Mouse (Mus musculus): Measurements from ENCODE around the gene Elovl7. TPM values are rescaled to one million over a fixed set of nuclear protein-coding genes. Genes with fewer than 3 reads are reported as not detected.

Elovl7 gene
- polyA plus RNA-seq, 1 experiment from 2014 or later: 2.0 TPM

DNA sequence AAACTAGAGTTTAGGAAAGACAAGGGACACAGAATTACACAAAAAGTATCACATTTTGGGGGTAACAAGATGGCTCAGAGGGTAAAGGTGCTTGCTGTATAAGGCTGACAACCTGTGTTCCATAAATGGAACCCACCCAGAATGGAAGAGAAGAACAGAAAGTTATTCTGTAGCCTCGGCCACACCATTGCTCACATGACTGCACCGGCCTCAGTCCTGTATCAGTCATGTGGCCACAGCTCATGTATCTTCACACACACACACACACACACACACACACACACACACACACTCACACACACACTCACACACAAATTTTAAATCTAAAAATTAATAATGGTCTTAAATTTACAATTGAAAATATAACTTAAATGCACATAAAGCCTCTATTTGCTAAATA, 6.8 kb upstream of the Elovl7 start:
- H3K4me1 ChIP-seq: no peaks in the 10 kb centered on the region
- ATAC-seq (ENCODE audit: low FRiP score): no peak
- no peaks in the 10 kb centered on the region for H3K9me3 ChIP-seq (replicated peaks)
- H3K4me3 ChIP-seq (replicated peaks): no peak overlapping the region
- 93% methylated on average over 2 of the region's 2 CpGs for WGBS
- no peak overlapping the region for H3K9ac ChIP-seq (replicated peaks)
- no peaks in the 10 kb centered on the region for H3K36me3 ChIP-seq
- H3K4me2 ChIP-seq: no peak overlapping the region
- H3K27ac ChIP-seq (replicated peaks): no peak overlapping the region
- H3K27me3 ChIP-seq (replicated peaks): peaks cover 2% of the 10 kb centered on the region; the same call in 1 of the 2 replicates

DNA sequence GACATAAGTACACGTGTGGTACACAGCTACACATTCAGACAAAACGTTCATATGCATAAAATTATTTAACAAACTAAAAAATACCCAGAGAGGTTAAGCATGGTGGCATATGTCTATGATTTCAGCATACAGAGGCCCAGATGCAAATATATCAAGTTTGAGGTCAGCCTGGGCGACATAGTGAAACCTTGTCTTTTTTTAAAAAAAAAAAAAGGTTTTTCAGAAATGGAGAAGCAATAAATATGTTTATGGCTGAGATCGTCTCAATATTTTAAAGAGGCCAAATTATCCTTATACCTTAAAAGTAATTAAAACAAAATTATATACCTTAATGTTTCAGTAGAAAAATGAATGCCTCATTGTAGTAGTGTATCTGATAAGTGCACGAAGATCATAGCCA, 6.1 kb upstream of the Elovl7 start:
- Histone ChIP-seq H3K4me2 (no peak overlapping the region), H3K4me3 (replicated peaks) (no peak overlapping the region), H3K27me3 (replicated peaks) (peaks cover 5% of the 10 kb centered on the region), H3K36me3 (no peaks in the 10 kb centered on the region), H3K4me1 (no peaks in the 10 kb centered on the region), H3K9me3 (replicated peaks) (no peaks in the 10 kb centered on the region), H3K27ac (replicated peaks) (no peak overlapping the region), H3K9ac (replicated peaks) (no peak overlapping the region)
- 67% methylated on average over 5 of the region's 5 CpGs for WGBS
- no peak for ATAC-seq (ENCODE audit: low FRiP score)

DNA sequence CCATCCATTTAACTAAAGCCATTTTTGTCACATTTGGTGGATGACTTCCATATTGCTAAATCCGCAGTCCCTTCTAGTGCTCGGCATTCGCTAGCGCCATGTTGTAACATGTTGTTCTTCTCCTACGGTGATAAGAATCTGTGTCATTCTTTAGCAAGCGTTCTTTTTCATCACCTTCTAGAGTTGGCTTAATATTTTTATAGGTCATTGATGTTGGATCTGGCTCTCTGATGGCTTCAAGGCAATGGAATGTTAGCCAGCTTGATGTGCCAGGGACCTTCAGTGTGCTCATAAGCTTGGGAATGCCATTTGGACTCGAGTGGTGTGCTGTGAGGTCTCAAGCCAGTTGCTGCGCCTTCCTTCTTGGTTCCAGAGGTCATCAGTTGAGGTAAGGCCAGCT, 3.2 kb upstream of the Elovl7 start:
- no peak for ATAC-seq (ENCODE audit: low FRiP score)
- Histone ChIP-seq H3K36me3 (no peaks in the 10 kb centered on the region), H3K9ac (replicated peaks) (no peak overlapping the region), H3K4me1 (0 out of 2 replicates have a peak, but pooled peaks cover 8% of the 10 kb centered on the region), H3K27me3 (replicated peaks) (peaks cover 23% of the 10 kb centered on the region), H3K4me2 (no peak overlapping the region), H3K27ac (replicated peaks) (no peak overlapping the region), H3K4me3 (replicated peaks) (no peak overlapping the region), H3K9me3 (replicated peaks) (no peaks in the 10 kb centered on the region)
- 92% methylated on average over 8 of the region's 8 CpGs for WGBS

DNA sequence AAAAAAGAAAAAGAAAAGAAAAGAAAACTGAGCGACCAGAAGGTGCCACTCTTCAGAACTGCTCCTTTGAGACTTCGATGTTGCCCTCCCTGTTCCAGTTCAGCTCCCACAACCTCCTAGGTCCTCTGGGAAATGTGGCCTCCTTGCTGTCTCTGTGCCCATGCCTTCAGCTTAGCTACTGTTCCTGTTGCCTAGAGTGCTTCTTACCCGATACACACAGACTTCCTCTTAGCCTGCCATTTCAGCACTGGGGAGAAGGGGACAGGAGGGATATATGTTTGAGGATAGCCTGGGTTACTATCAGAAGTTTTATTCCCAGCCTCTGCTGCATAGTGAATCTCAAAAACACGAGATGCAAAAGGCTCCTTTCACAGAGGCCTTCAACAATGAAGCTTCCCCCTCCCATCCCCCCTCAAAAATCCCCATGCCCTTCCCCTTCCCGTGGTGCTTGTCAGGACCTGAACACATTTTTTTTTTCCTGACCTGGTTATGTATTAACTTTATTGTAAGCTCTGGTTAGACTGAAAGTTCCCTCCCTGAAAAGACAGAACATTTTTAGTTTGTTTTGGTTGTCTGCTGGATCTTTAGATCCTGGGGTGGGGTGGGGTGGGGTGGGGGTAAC, 1.7 kb upstream of the Elovl7 start:
- no peak overlapping the region for H3K4me3 ChIP-seq (replicated peaks)
- H3K4me1 ChIP-seq: 0 out of 2 replicates have a peak, but pooled peaks cover 8% of the 10 kb centered on the region
- no peak overlapping the region for H3K27ac ChIP-seq (replicated peaks)
- H3K9me3 ChIP-seq (replicated peaks): no peaks in the 10 kb centered on the region
- H3K36me3 ChIP-seq: no peaks in the 10 kb centered on the region
- ATAC-seq (ENCODE audit: low FRiP score): no peak
- no peak overlapping the region for H3K9ac ChIP-seq (replicated peaks)
- 41% methylated on average over 5 of the region's 5 CpGs for WGBS
- no peak overlapping the region for H3K4me2 ChIP-seq
- H3K27me3 ChIP-seq (replicated peaks): peaks cover 29% of the 10 kb centered on the region

DNA sequence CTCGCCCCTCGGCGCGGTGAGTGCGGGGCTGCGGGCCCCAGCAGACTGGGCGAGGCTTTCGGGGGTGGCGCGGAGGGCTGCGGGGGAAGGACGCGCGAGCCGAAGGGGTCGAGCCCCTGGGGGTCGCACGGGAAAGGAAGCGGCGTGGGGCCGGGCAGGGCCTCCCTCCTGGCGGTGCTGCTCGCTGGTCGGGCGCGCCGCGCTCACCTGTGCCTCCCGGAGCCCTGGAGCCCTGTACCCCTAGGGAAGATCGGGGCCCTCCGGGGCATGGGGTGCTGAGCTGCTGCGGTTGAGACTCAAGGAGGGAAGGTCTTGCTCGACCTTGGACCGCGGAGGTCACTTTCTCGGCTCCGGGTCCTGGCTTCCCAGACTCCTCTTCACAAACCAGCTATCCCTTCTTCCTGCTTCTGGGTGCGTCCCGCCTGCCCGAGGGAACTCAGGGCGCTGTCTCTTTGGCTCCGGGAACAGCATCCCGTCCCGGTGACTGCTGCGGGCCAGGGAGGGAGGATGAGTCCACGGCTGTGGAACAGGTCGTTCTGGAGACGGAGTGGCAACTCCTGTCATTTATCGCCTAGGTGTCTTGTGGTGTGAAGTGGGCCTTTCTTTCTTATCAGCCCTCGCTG, 392 bp downstream of the Elovl7 start:
- Histone ChIP-seq H3K4me3 (replicated peaks) (peak overlapping the region; percentile 73), H3K9ac (replicated peaks) (peak overlapping the region; percentile 64), H3K4me1 (0 out of 2 replicates have a peak, but pooled peaks cover 8% of the 10 kb centered on the region), H3K27ac (replicated peaks) (no peak overlapping the region), H3K9me3 (replicated peaks) (no peaks in the 10 kb centered on the region), H3K27me3 (replicated peaks) (peaks cover 32% of the 10 kb centered on the region), H3K4me2 (peak overlapping the region; percentile 100), H3K36me3 (no peaks in the 10 kb centered on the region)
- ATAC-seq (ENCODE audit: low FRiP score): peak; percentile 77
- WGBS: under 1% methylated on average over 48 of the region's 50 CpGs

DNA sequence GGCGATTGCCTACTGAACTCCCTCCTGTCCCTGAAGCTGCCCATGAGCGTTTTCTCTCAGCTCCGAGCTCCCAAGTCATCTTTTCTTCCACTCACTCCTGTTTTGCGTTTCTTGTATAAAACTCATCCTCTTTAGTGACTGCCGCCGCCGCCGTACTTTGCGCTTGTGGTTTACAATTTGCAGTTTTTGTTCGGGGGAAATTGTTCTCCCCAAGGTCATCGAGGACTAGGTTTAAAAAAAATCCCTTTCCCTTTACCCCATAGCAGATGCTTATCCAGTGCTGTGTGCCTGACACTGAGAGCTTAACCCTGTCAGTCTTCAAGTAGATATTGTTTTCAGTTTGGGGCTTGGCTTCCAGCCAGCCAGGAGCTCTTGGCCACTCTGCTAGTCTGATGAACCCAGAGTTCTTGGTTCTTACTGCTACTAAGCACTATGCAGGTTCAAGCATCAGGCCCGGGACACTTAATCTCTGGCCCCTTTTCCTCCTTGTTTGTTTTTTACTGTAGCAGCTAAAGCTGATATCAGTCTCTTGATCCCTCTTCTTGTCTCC, 1.1 kb downstream of the Elovl7 start:
- peak overlapping the region; percentile 64; the same call in 1 of the 2 replicates for H3K9ac ChIP-seq (replicated peaks)
- 5% methylated on average over 12 of the region's 12 CpGs for WGBS
- no peak overlapping the region for H3K27ac ChIP-seq (replicated peaks)
- H3K4me1 ChIP-seq: 0 out of 2 replicates have a peak, but pooled peaks cover 8% of the 10 kb centered on the region
- no peak for ATAC-seq (ENCODE audit: low FRiP score)
- no peaks in the 10 kb centered on the region for H3K9me3 ChIP-seq (replicated peaks)
- no peaks in the 10 kb centered on the region for H3K36me3 ChIP-seq
- H3K4me2 ChIP-seq: peak overlapping the region; percentile 100
- peaks cover 32% of the 10 kb centered on the region for H3K27me3 ChIP-seq (replicated peaks)
- H3K4me3 ChIP-seq (replicated peaks): peak overlapping the region; percentile 73

DNA sequence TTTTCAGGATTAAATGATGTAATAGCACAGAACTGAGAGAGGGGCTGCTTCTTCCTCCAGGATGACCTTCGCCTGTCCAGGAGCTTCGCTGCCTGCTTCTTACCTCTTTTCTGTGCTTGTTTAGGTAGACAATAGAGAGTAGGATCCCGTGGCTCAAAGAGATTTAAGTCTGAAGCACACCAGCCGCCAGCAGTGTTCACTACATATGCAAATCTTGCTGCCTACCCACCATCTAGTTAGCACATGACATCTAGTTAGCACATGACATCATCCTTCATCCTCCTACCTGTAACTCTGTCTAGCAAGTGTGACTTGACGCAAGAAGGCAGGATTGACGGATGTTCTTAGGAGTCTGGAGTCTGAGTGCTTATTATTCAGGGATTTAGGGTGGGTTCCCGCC, 5.6 kb downstream of the Elovl7 start:
- 75% methylated on average over 7 of the region's 7 CpGs for WGBS
- Histone ChIP-seq H3K36me3 (no peaks in the 10 kb centered on the region), H3K4me1 (0 out of 2 replicates have a peak, but pooled peaks cover 4% of the 10 kb centered on the region), H3K27me3 (replicated peaks) (peaks cover 16% of the 10 kb centered on the region), H3K27ac (replicated peaks) (no peak overlapping the region), H3K9ac (replicated peaks) (no peak overlapping the region), H3K4me2 (no peak overlapping the region), H3K9me3 (replicated peaks) (no peaks in the 10 kb centered on the region), H3K4me3 (replicated peaks) (no peak overlapping the region)
- ATAC-seq (ENCODE audit: low FRiP score): no peak

DNA sequence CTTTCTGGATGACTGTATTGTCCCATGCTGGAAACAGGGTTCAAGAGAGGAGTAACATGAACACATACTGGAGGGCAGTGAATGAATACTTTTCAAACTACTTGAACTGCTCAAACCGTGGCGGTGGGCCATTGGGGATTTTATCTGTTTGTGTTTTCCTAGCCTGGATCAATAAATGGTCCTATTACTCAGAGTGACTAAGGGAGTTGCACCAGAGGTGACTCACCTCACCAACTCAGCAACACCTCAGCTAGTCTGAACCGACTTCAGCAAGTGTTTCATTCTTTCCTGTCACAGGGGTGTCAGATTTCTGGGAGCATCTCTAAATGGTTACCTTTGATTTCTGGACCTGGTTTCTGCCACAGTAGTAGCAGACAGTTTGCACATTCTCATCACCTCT, 15.0 kb downstream of the Elovl7 start:
- H3K4me1 ChIP-seq: no peaks in the 10 kb centered on the region
- H3K9me3 ChIP-seq (replicated peaks): no peaks in the 10 kb centered on the region
- H3K36me3 ChIP-seq: no peaks in the 10 kb centered on the region
- H3K4me3 ChIP-seq (replicated peaks): no peak overlapping the region
- H3K9ac ChIP-seq (replicated peaks): no peak overlapping the region
- H3K4me2 ChIP-seq: no peak overlapping the region
- no peaks in the 10 kb centered on the region for H3K27me3 ChIP-seq (replicated peaks)
- no peak overlapping the region for H3K27ac ChIP-seq (replicated peaks)
- 80% methylated on average over 3 of the region's 3 CpGs for WGBS
- ATAC-seq (ENCODE audit: low FRiP score): no peak

DNA sequence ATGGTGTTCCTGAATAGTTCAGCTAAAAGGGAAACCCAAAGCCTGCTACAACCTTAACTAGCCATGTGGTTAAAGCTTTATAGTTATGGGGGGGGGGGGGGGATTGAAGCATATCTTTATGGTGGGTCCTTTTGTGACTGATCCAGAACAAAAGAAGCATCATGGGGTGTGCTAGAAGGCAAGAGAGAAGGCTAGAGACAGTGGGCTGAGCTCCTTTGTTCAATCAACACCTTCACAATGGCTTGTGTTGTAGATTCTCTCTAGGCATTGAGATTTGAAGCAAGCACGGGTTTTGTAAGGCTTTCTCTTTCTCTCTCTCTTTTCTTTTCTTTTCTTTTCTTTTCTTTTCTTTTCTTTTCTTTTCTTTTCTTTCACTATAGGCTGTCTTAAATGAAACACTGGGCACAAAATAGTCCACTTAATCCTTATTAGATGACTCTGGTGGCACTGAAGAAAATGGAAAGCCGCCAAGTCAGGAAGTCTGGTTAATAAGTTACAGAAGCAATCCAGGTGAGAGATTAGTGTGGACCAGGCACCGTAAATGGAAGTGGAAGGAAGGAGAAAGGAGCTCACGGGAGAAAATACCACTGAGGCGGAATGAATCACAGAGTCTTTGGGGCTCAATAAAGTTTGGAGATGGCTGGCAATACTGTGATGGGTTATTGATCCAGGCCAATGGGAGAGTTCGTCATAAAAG, 15.6 kb downstream of the Elovl7 start:
- Histone ChIP-seq H3K4me1 (no peaks in the 10 kb centered on the region), H3K9ac (replicated peaks) (no peak overlapping the region), H3K4me3 (replicated peaks) (no peak overlapping the region), H3K9me3 (replicated peaks) (no peaks in the 10 kb centered on the region), H3K36me3 (no peaks in the 10 kb centered on the region), H3K27me3 (replicated peaks) (no peaks in the 10 kb centered on the region), H3K4me2 (no peak overlapping the region), H3K27ac (replicated peaks) (no peak overlapping the region)
- no peak for ATAC-seq (ENCODE audit: low FRiP score)
- 64% methylated on average over 6 of the region's 6 CpGs for WGBS

DNA sequence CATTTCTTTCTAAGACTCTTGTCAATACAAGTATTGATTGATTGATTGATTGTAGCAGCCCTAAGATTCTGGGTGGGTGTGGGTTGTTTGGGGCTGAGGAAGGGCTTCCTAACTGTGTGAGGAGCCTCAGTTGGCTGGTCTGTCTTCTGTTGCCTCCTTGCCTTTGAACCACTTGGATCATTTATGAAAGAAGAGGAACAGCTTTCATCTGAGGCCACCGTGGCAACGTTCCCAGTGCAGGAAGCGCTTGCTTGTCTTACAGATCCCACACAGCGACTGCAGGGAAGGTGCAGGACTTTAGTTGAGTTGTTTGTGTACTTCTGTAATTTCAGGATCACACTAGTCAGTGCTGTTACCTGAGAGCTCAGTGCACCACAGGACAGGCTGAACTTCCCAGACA, 25.8 kb downstream of the Elovl7 start:
- Histone ChIP-seq H3K27me3 (replicated peaks) (no peaks in the 10 kb centered on the region), H3K36me3 (no peaks in the 10 kb centered on the region), H3K4me2 (no peak overlapping the region), H3K9ac (replicated peaks) (no peak overlapping the region), H3K4me1 (0 out of 2 replicates have a peak, but pooled peaks cover 6% of the 10 kb centered on the region), H3K9me3 (replicated peaks) (no peaks in the 10 kb centered on the region), H3K27ac (replicated peaks) (no peak overlapping the region), H3K4me3 (replicated peaks) (no peak overlapping the region)
- 77% methylated on average over 4 of the region's 4 CpGs for WGBS
- ATAC-seq (ENCODE audit: low FRiP score): no peak

DNA sequence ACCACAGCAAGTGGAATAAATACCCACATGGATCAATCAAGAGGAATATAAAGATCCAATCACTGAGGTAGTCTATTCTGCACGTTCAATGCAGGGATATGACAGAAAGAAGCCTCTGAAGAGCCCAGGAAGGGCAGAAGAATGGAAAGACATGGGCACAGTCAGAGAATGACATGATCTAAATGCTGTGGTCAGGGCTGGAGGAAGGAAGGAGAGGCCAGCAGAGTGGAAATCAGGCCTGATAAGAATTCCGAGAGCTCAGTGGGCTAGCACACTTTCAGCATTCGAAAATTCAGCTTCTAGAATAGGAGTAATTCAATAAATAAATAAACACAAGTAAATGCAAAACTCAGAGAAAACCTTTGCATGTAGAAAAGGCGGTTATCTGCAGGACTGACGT, 27.5 kb downstream of the Elovl7 start:
- no peaks in the 10 kb centered on the region for H3K27me3 ChIP-seq (replicated peaks)
- ATAC-seq (ENCODE audit: low FRiP score): no peak
- 86% methylated on average over 5 of the region's 5 CpGs for WGBS
- no peak overlapping the region for H3K4me2 ChIP-seq
- no peaks in the 10 kb centered on the region for H3K36me3 ChIP-seq
- no peak overlapping the region for H3K4me3 ChIP-seq (replicated peaks)
- H3K27ac ChIP-seq (replicated peaks): no peak overlapping the region
- no peaks in the 10 kb centered on the region for H3K9me3 ChIP-seq (replicated peaks)
- no peak overlapping the region for H3K9ac ChIP-seq (replicated peaks)
- 0 out of 2 replicates have a peak, but pooled peaks cover 6% of the 10 kb centered on the region for H3K4me1 ChIP-seq
